Mouse (Mus musculus) midbrain, embryonic 11.5 days (tissue): Measurements from ENCODE around the gene Por. TPM values are rescaled to one million over a fixed set of nuclear protein-coding genes. Genes with fewer than 3 reads are reported as not detected.

Source experiments
- ATAC-seq: fragments of 200-750 bp; cut with Nextera tagmentation; 2 replicates; pipeline ENCODE4 v1.8.0; 2017; ENCODE audit warnings: moderate TSS enrichment, moderate library complexity; ENCODE audit not compliant: low FRiP score
- DNase-seq: peaks from one replicate; pipeline ENCODE4 v3.0.0; 2015; ENCODE audit warnings: low spot score; ENCODE audit errors: missing footprints
- H3K27ac ChIP-seq: fragments of 300-500 bp; sonication (generic); 2 replicates; pipeline ENCODE4 v1.5.1; 2014; ENCODE audit warnings: low read depth, low read length
- H3K27me3 ChIP-seq: fragments of 300-500 bp; sonication (generic); 2 replicates; pipeline ENCODE4 v1.6.1; 2014; ENCODE audit warnings: mild to moderate bottlenecking, low read length, moderate library complexity, mixed read lengths; ENCODE audit not compliant: control insufficient read depth, insufficient read depth
- H3K36me3 ChIP-seq: fragments of 300-500 bp; sonication (generic); 2 replicates; pipeline ENCODE4 v1.6.1; 2014; ENCODE audit warnings: mild to moderate bottlenecking, low read length, moderate library complexity, mixed read lengths; ENCODE audit not compliant: control insufficient read depth, insufficient read depth
- H3K4me1 ChIP-seq: fragments of 300-500 bp; sonication (generic); 2 replicates; pipeline ENCODE4 v1.6.1; 2014; ENCODE audit warnings: low read length; ENCODE audit not compliant: control insufficient read depth, insufficient read depth
- H3K4me2 ChIP-seq: fragments of 300-500 bp; sonication (generic); 2 replicates; pipeline ENCODE4 v1.6.1; 2014; ENCODE audit warnings: mild to moderate bottlenecking, moderate library complexity
- H3K4me3 ChIP-seq: fragments of 300-500 bp; sonication (generic); 2 replicates; pipeline ENCODE4 v1.5.1; 2014; ENCODE audit warnings: low read depth, low read length
- H3K9ac ChIP-seq: fragments of 300-500 bp; sonication (generic); 2 replicates; pipeline ENCODE4 v1.6.1; 2014; ENCODE audit warnings: low read length
- H3K9me3 ChIP-seq: fragments of 300-500 bp; sonication (generic); 2 replicates; pipeline ENCODE4 v1.6.1; 2016; ENCODE audit warnings: low read length; ENCODE audit not compliant: control insufficient read depth
- WGBS: fragments of 180-500 bp; shearing (Covaris S2); extraction: QIAGEN DNeasy Blood & Tissue Kit; methylation state at CpG from one replicate; pipeline ENCODE4 v1.1.7; 2014; 5-methylcytosine and 5-hydroxymethylcytosine counted together
- polyA plus RNA-seq: library from polyadenylated mRNA; unstranded; fragments of >200 nt; fragmentation: Nextera tagmentation; extraction: Ambion mirVana; gene quantifications from 2 replicates; pipeline ENCODE4 v1.2.1, GENCODE M21; 2014

Gene Por
- 79.9 and 95.4 TPM in 2 replicates for polyA plus RNA-seq

GRCm38 (mm10) chr5:135669741-135670275 lies at the start of gene Por:
TSS of gene Por (plus strand) at chr5:135670033.
- DNase-seq = no peak
- no peak for ATAC-seq
- no peak within 1 kb of the TSS for H3K9ac ChIP-seq
- H3K9me3 ChIP-seq = no peaks in the 10 kb centered on the region
- no peaks in the 10 kb centered on the region; the same call in 1 of the 2 replicates for H3K27me3 ChIP-seq
- H3K4me1 ChIP-seq = peaks cover 9% of the 10 kb centered on the region
- H3K4me2 ChIP-seq = no peak within 1 kb of the TSS
- H3K36me3 ChIP-seq = no peaks in the 10 kb centered on the region
- H3K27ac ChIP-seq = no peak within 1 kb of the TSS
- H3K4me3 ChIP-seq = no peak within 1 kb of the TSS
- 23% methylated on average over 9 of the region's 9 CpGs for WGBS

- H3K4me1 ChIP-seq = no peaks in the 10 kb centered on the region
- WGBS = 90% methylated on average over 9 of the region's 9 CpGs
Observed at GRCm38 (mm10) chr5:135620526-135620925, 49.3 kb upstream of the Por start.

GRCm38 (mm10) chr5:135621725-135622124 lies 48.1 kb upstream of the Por start:
- 83% methylated on average over 10 of the region's 10 CpGs for WGBS

More at GRCm38 (mm10) chr5:135620526-135620925, 49.3 kb upstream of the Por start:
- no peak overlapping the region for H3K27ac ChIP-seq
- no peaks in the 10 kb centered on the region for H3K27me3 ChIP-seq
- H3K36me3 ChIP-seq = no peaks in the 10 kb centered on the region
- no peaks in the 10 kb centered on the region for H3K9me3 ChIP-seq
- ATAC-seq (no peak), DNase-seq (peak; percentile 61)
- H3K9ac ChIP-seq = no peak overlapping the region
- H3K4me3 ChIP-seq = no peak overlapping the region
- no peak overlapping the region for H3K4me2 ChIP-seq

GRCm38 (mm10) chr5:135623006-135623563 lies 46.7 kb upstream of the Por start:
- 83% methylated on average over 18 of the region's 18 CpGs for WGBS
- H3K27me3 ChIP-seq = no peaks in the 10 kb centered on the region
- no peak overlapping the region for H3K27ac ChIP-seq
- no peaks in the 10 kb centered on the region for H3K36me3 ChIP-seq
- no peak overlapping the region for H3K4me3 ChIP-seq
- no peaks in the 10 kb centered on the region for H3K9me3 ChIP-seq
- H3K9ac ChIP-seq = no peak overlapping the region
- H3K4me2 ChIP-seq = no peak overlapping the region
- H3K4me1 ChIP-seq = no peaks in the 10 kb centered on the region
- DNase-seq (no peak), ATAC-seq (no peak)

More at GRCm38 (mm10) chr5:135621725-135622124, 48.1 kb upstream of the Por start:
- Histone ChIP-seq H3K4me1 (no peaks in the 10 kb centered on the region), H3K9ac (no peak overlapping the region), H3K36me3 (no peaks in the 10 kb centered on the region), H3K27me3 (no peaks in the 10 kb centered on the region), H3K9me3 (no peaks in the 10 kb centered on the region), H3K4me3 (no peak overlapping the region), H3K4me2 (no peak overlapping the region), H3K27ac (no peak overlapping the region)
- no peak for DNase-seq
- no peak for ATAC-seq

GRCm38 (mm10) chr5:135628916-135629315 lies 40.9 kb upstream of the Por start:
- Histone ChIP-seq H3K36me3 (no peaks in the 10 kb centered on the region), H3K27ac (no peak overlapping the region), H3K4me3 (no peak overlapping the region), H3K9ac (no peak overlapping the region), H3K4me2 (no peak overlapping the region), H3K9me3 (no peaks in the 10 kb centered on the region), H3K27me3 (no peaks in the 10 kb centered on the region), H3K4me1 (peaks cover 5% of the 10 kb centered on the region)
- DNase-seq (no peak), ATAC-seq (no peak)
- whole genome bisulfite sequencing = 40% methylated on average over 10 of the region's 10 CpGs

GRCm38 (mm10) chr5:135629401-135629800 lies 40.4 kb upstream of the Por start:
- no peaks in the 10 kb centered on the region for H3K27me3 ChIP-seq
- H3K9me3 ChIP-seq = no peaks in the 10 kb centered on the region
- H3K4me2 ChIP-seq = no peak overlapping the region
- no peak for ATAC-seq
- no peak overlapping the region for H3K27ac ChIP-seq
- H3K9ac ChIP-seq = no peak overlapping the region
- H3K36me3 ChIP-seq = no peaks in the 10 kb centered on the region
- no peak for DNase-seq
- no peak overlapping the region for H3K4me3 ChIP-seq
- H3K4me1 ChIP-seq = peaks cover 5% of the 10 kb centered on the region
- WGBS = 86% methylated on average over 3 of the region's 3 CpGs

- 44% methylated on average over 3 of the region's 3 CpGs for WGBS
- H3K9ac ChIP-seq = no peak overlapping the region
- H3K9me3 ChIP-seq = no peaks in the 10 kb centered on the region
- H3K4me1 ChIP-seq = peaks cover 5% of the 10 kb centered on the region
- 0 out of 2 replicates have a peak, but pooled peaks cover 2% of the 10 kb centered on the region for H3K36me3 ChIP-seq
- H3K4me3 ChIP-seq = no peak overlapping the region
- DNase-seq (peak; percentile 89), ATAC-seq (no peak)
- H3K4me2 ChIP-seq = no peak overlapping the region
- H3K27ac ChIP-seq = no peak overlapping the region
- H3K27me3 ChIP-seq = no peaks in the 10 kb centered on the region
Observed at GRCm38 (mm10) chr5:135630598-135630997, 39.2 kb upstream of the Por start.

- 12% methylated on average over 28 of the region's 30 CpGs for WGBS
- DNase-seq (peak; percentile 99), ATAC-seq (peak; percentile 99)
- H3K9ac ChIP-seq = peak within 1 kb of the TSS; percentile 90
- H3K4me2 ChIP-seq = peak within 1 kb of the TSS; percentile 62
- H3K9me3 ChIP-seq = no peaks in the 10 kb centered on the region
- H3K27ac ChIP-seq = peak within 1 kb of the TSS; percentile 57
- H3K4me3 ChIP-seq = peak within 1 kb of the TSS; percentile 80
- no peaks in the 10 kb centered on the region for H3K27me3 ChIP-seq
- peaks cover 3% of the 10 kb centered on the region; the same call in 1 of the 2 replicates for H3K36me3 ChIP-seq
- peaks cover 5% of the 10 kb centered on the region for H3K4me1 ChIP-seq
Observed at GRCm38 (mm10) chr5:135632117-135632796, 37.6 kb upstream of the Por start, which contains the start of gene Rhbdd2. TSS of gene Rhbdd2 (plus strand) at chr5:135632618.

- Histone ChIP-seq H3K4me3 (peak overlapping the region; percentile 80), H3K27ac (peak overlapping the region; percentile 57), H3K4me1 (peaks cover 5% of the 10 kb centered on the region), H3K9ac (peak overlapping the region; percentile 90), H3K4me2 (peak overlapping the region; percentile 62), H3K36me3 (peaks cover 8% of the 10 kb centered on the region; the same call in 1 of the 2 replicates), H3K27me3 (no peaks in the 10 kb centered on the region), H3K9me3 (no peaks in the 10 kb centered on the region)
- 0% methylated on average over 14 of the region's 21 CpGs for WGBS
- peak; percentile 97 for DNase-seq
- ATAC-seq = peak; percentile 82
Observed at GRCm38 (mm10) chr5:135632797-135633144, 37.1 kb upstream of the Por start.
